18 mouse cellular contexts compared by ENCODE assay signal in the genomic region with DNA sequence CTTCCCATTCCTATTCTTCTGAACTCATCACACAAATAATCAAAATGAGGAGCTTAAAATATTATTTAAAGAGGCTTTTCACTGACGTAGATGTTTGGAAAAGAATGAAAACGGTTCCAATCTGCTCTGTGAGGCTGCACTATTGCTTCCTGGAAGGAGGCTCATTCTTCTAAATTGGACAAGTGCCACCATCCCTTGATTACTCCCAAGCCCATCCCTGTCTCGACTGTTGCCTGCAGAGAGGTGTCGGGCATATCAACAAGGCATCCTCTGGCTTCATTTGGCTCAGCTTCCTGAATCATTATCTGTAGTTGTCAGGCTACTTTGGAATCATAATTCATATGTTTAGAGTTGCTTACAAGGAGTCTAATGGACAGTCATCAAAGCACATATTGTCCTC.
"Had no signal": no experiment of that assay in that cellular context is flagged by ENCODE, and none has a peak within 500 bp of the region (broad histone marks: within the 10 kb centered on the region; RNA-seq: fewer than 3 reads in every experiment).

No protein-coding gene starts in this region.

- H3K9me3 ChIP-seq: kidney, embryonic 15.5 days; liver, embryonic 13.5 days; midbrain, embryonic 13.5 days; neural tube, embryonic 12.5 days; neural tube, embryonic 15.5 days had no signal

- H3K36me3 ChIP-seq: kidney, embryonic 15.5 days; liver, embryonic 13.5 days; midbrain, embryonic 13.5 days; neural tube, embryonic 12.5 days; neural tube, embryonic 15.5 days had no signal

- ATAC-seq: midbrain, embryonic 13.5 days had no signal

- DNase-seq: kidney, adult 8-10 months; kidney, postnatal 10 days; kidney, postnatal 36 days; liver, embryonic 13.5 days; lung, adult 2 months; lung, postnatal 14 days; lung, postnatal 4 days; right cerebral cortex, adult 18-20 months; right cerebral cortex, postnatal 14 days; right cerebral cortex, postnatal 4 days; thymus, adult 2 months; thymus, postnatal 14 days; thymus, postnatal 4 days had no signal

- H3K27ac ChIP-seq: kidney, embryonic 15.5 days; liver, embryonic 13.5 days; midbrain, embryonic 13.5 days; neural tube, embryonic 12.5 days; neural tube, embryonic 15.5 days; stomach, postnatal 0 days had no signal

- H3K4me3 ChIP-seq: kidney, embryonic 15.5 days; liver, embryonic 13.5 days; midbrain, embryonic 13.5 days; neural tube, embryonic 12.5 days; neural tube, embryonic 15.5 days had no signal

- H3K4me2 ChIP-seq: kidney, embryonic 15.5 days; liver, embryonic 13.5 days; midbrain, embryonic 13.5 days; neural tube, embryonic 12.5 days; neural tube, embryonic 15.5 days had no signal

- H3K27me3 ChIP-seq: kidney, embryonic 15.5 days; liver, embryonic 13.5 days; midbrain, embryonic 13.5 days; neural tube, embryonic 12.5 days; neural tube, embryonic 15.5 days had no signal

- H3K4me1 ChIP-seq: kidney, embryonic 15.5 days; liver, embryonic 13.5 days; midbrain, embryonic 13.5 days; neural tube, embryonic 12.5 days; neural tube, embryonic 15.5 days had no signal

- H3K9ac ChIP-seq: kidney, embryonic 15.5 days; liver, embryonic 13.5 days; midbrain, embryonic 13.5 days; neural tube, embryonic 12.5 days; neural tube, embryonic 15.5 days had no signal
